Mouse (Mus musculus): Measurements from ENCODE around the gene Gal3st1. TPM values are rescaled to one million over a fixed set of nuclear protein-coding genes. Genes with fewer than 3 reads are reported as not detected.

The Gal3st1 gene
- polyA plus RNA-seq, 1 experiment from 2014 or later: 0.41 TPM

DNA sequence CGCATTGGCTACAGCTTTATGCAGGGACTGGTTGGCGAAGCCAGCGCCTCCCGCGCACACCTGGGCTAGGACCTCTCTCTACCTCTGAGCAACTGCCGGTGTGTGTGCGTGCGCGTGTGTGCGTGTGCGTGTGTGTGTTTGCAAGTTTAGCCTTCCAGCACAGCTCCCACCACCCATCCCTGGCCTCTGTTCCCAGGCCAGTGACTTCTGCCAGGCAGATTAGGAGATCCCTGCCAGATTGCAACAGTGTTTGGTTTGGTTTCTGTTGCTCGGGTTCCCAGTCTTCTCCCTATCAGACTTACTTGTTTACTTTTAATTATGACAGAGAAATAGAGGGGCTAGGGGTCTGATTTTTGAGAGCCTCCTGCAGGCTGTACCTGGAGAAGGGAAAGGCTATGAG, 48.5 kb downstream of the Gal3st1 start:
- DNase-seq (ENCODE audit: low spot score): no peak
- Histone ChIP-seq H3K9me3 (ENCODE audit: control insufficient read depth, low read length) (no peaks in the 10 kb centered on the region), H3K27ac (ENCODE audit: low read depth, low read length) (no peak overlapping the region), H3K27me3 (ENCODE audit: control insufficient read depth, insufficient read depth, low read length) (no peaks in the 10 kb centered on the region), H3K4me3 (ENCODE audit: low read depth, low read length) (no peak overlapping the region), H3K4me1 (replicated peaks; ENCODE audit: control insufficient read depth, insufficient read depth, low read length) (no peaks in the 10 kb centered on the region), H3K9ac (ENCODE audit: low read length) (no peak overlapping the region), H3K4me2 (ENCODE audit: low read depth, low read length, severe bottlenecking) (no peak overlapping the region), H3K36me3 (ENCODE audit: control insufficient read depth, insufficient read depth, low read length) (no peaks in the 10 kb centered on the region)
- WGBS: 41% methylated on average over 12 of the region's 12 CpGs
- ATAC-seq (replicated peaks; ENCODE audit: low FRiP score): no peak

DNA sequence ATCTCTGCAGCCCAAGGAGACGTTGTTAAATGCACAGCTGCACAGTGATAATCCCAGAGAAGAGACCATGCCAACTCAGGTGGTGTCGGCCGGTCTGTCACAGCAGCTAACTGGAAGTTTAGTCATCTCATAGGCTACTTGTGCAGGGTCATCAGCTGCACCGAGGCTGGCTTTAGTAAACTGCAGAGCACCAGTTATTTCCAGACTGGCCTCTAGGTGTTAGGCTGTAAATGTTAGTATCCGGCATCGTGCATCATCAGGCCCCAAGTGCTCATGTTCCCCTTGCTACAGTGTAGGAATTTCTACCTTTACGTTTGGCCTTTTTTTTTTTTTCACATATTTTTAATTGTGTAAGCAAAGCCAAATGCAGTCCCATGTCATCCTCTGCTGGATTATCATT, 50.0 kb downstream of the Gal3st1 start:
- no peak overlapping the region for H3K4me3 ChIP-seq (ENCODE audit: low read depth, low read length)
- H3K4me1 ChIP-seq (replicated peaks; ENCODE audit: control insufficient read depth, insufficient read depth, low read length): no peaks in the 10 kb centered on the region
- ATAC-seq (replicated peaks; ENCODE audit: low FRiP score) (no peak), DNase-seq (ENCODE audit: low spot score) (no peak)
- no peaks in the 10 kb centered on the region for H3K9me3 ChIP-seq (ENCODE audit: control insufficient read depth, low read length)
- 74% methylated on average over 7 of the region's 7 CpGs for WGBS
- no peaks in the 10 kb centered on the region for H3K36me3 ChIP-seq (ENCODE audit: control insufficient read depth, insufficient read depth, low read length)
- no peak overlapping the region for H3K27ac ChIP-seq (ENCODE audit: low read depth, low read length)
- H3K27me3 ChIP-seq (ENCODE audit: control insufficient read depth, insufficient read depth, low read length): no peaks in the 10 kb centered on the region
- no peak overlapping the region for H3K9ac ChIP-seq (ENCODE audit: low read length)
- no peak overlapping the region for H3K4me2 ChIP-seq (ENCODE audit: low read depth, low read length, severe bottlenecking)

DNA sequence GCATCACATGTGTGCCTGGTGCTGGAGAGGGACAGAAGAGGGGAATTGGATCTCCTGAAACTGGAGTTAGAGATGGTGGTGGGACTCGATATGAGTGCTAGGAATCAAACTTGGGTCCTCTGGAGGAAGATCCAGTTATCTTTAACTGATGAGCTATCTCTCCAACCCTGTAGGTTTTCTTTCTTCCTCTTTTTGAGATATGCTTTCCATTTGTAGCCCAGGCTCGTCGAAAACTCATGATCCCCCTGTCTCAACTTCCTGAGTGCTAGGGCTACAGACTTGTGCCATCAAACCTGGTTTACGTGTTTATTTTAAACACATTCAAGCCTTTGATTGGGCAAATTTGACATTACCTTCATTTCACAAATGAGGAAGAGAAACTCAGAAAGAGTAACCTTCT, 50.7 kb downstream of the Gal3st1 start:
- H3K27me3 ChIP-seq (ENCODE audit: control insufficient read depth, insufficient read depth, low read length): no peaks in the 10 kb centered on the region
- ATAC-seq (replicated peaks; ENCODE audit: low FRiP score) (no peak), DNase-seq (ENCODE audit: low spot score) (no peak)
- no peak overlapping the region for H3K9ac ChIP-seq (ENCODE audit: low read length)
- 87% methylated on average over 4 of the region's 4 CpGs for WGBS
- H3K9me3 ChIP-seq (ENCODE audit: control insufficient read depth, low read length): no peaks in the 10 kb centered on the region
- H3K27ac ChIP-seq (ENCODE audit: low read depth, low read length): no peak overlapping the region
- no peaks in the 10 kb centered on the region for H3K36me3 ChIP-seq (ENCODE audit: control insufficient read depth, insufficient read depth, low read length)
- no peak overlapping the region for H3K4me3 ChIP-seq (ENCODE audit: low read depth, low read length)
- H3K4me1 ChIP-seq (replicated peaks; ENCODE audit: control insufficient read depth, insufficient read depth, low read length): no peaks in the 10 kb centered on the region
- no peak overlapping the region for H3K4me2 ChIP-seq (ENCODE audit: low read depth, low read length, severe bottlenecking)

DNA sequence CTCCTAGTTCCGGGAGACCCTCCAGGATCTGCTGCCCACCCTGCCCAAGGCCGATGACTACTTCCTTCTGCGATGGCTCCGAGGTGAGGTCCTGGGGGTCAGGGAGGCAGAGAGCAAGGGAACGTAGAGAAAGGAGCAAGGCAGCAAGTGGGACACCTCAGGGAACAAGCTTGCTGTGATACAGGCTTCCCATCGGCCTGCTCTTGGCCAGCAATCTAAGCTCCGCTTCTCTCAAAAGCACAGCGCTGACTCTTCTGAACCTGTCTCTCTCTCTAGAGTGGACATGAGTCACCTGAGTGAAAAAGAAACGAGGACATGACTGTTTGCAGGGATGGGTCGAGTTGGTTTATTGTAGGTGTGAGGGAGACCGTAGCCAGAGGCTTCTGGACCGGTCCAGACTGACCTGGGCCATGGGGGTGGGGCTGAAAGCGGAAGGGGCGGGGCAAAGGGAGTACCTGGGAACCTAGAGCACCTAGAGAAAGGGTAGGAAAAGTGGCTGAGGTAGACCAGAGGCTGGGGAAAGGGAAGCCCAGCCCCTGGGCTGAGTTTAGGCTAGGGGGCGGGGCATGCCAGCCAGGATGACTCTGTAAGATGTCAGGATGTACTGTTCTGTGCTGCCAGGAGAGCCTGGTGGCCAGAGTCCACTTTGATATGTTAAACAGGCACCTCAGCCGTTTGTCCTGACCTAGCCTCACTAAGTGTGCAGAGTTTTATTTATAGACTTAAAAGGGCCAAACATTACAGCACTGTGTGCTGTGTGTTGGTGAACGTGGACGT, 51.9 kb downstream of the Gal3st1 start:
- ATAC-seq (replicated peaks; ENCODE audit: low FRiP score): no peak
- no peak for DNase-seq (ENCODE audit: low spot score)
- Histone ChIP-seq H3K9ac (ENCODE audit: low read length) (no peak overlapping the region), H3K36me3 (ENCODE audit: control insufficient read depth, insufficient read depth, low read length) (no peaks in the 10 kb centered on the region), H3K4me1 (replicated peaks; ENCODE audit: control insufficient read depth, insufficient read depth, low read length) (no peaks in the 10 kb centered on the region), H3K4me3 (ENCODE audit: low read depth, low read length) (no peak overlapping the region), H3K4me2 (ENCODE audit: low read depth, low read length, severe bottlenecking) (no peak overlapping the region), H3K27ac (ENCODE audit: low read depth, low read length) (no peak overlapping the region), H3K9me3 (ENCODE audit: control insufficient read depth, low read length) (no peaks in the 10 kb centered on the region), H3K27me3 (ENCODE audit: control insufficient read depth, insufficient read depth, low read length) (no peaks in the 10 kb centered on the region)
- 70% methylated on average over 18 of the region's 18 CpGs for WGBS

DNA sequence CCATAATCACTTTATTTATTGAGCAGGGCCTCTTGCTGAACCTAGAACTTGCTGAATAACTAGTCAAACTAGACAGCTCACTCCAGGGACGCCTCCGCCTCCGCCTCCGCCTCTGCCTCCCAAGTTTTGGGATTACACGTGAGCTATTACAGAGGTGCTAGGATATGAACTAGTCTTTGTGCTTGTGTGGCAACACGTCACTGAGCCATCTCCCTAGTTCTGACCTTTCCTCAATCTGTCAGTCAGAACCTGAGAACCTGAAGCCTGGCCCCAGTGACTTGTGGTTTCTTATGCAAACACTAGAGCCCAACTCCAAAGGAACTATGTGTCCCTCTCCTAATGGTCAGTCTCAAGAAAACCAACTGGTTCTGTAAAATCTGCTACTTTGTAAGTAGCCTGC, 52.5 kb downstream of the Gal3st1 start:
- no peaks in the 10 kb centered on the region for H3K36me3 ChIP-seq (ENCODE audit: control insufficient read depth, insufficient read depth, low read length)
- DNase-seq (ENCODE audit: low spot score) (no peak), ATAC-seq (replicated peaks; ENCODE audit: low FRiP score) (no peak)
- H3K4me2 ChIP-seq (ENCODE audit: low read depth, low read length, severe bottlenecking): no peak overlapping the region
- no peak overlapping the region for H3K9ac ChIP-seq (ENCODE audit: low read length)
- no peak overlapping the region for H3K4me3 ChIP-seq (ENCODE audit: low read depth, low read length)
- no peaks in the 10 kb centered on the region for H3K27me3 ChIP-seq (ENCODE audit: control insufficient read depth, insufficient read depth, low read length)
- H3K27ac ChIP-seq (ENCODE audit: low read depth, low read length): no peak overlapping the region
- H3K4me1 ChIP-seq (replicated peaks; ENCODE audit: control insufficient read depth, insufficient read depth, low read length): no peaks in the 10 kb centered on the region
- H3K9me3 ChIP-seq (ENCODE audit: control insufficient read depth, low read length): no peaks in the 10 kb centered on the region
- 94% methylated on average over 6 of the region's 6 CpGs for WGBS

DNA sequence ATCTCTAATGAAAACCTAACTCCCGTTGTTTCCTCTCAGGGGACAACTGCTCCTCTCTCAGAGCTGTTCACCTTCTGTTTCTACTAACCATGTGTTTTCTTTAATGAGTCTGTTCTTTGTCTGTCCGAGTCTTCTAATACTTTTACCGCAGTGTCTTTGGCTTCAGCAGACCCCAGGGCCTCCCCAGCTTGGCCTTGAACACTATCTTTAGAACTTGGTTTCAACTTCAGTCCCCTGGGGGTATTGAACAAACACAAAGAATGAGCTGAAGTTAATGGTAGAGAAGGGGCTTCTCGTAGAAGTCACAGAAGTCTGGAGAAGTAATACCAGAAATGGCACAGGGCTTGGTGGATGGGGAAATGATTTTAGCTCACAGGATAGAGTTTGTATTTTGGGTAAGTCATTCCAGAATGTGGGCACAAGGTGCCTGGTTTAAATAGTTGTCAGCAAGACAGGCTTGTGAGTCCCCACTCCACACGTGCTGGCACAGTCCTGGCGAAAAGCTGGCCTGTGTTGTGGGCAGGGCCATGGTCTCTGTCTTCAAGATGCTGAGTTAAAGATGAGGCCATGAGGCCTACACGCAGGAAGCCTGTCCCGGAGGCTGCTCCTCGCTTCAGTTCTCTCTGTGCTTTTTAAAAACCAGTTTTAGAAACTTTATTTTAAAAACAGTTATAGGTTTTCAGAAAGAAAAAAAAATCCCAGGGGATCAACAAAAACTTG, 53.1 kb downstream of the Gal3st1 start:
- Histone ChIP-seq H3K36me3 (ENCODE audit: control insufficient read depth, insufficient read depth, low read length) (no peaks in the 10 kb centered on the region), H3K27ac (ENCODE audit: low read depth, low read length) (no peak overlapping the region), H3K27me3 (ENCODE audit: control insufficient read depth, insufficient read depth, low read length) (no peaks in the 10 kb centered on the region), H3K9me3 (ENCODE audit: control insufficient read depth, low read length) (no peaks in the 10 kb centered on the region), H3K4me3 (ENCODE audit: low read depth, low read length) (no peak overlapping the region), H3K9ac (ENCODE audit: low read length) (no peak overlapping the region), H3K4me2 (ENCODE audit: low read depth, low read length, severe bottlenecking) (no peak overlapping the region), H3K4me1 (replicated peaks; ENCODE audit: control insufficient read depth, insufficient read depth, low read length) (no peaks in the 10 kb centered on the region)
- WGBS: 73% methylated on average over 9 of the region's 9 CpGs
- no peak for DNase-seq (ENCODE audit: low spot score)
- ATAC-seq (replicated peaks; ENCODE audit: low FRiP score): no peak

DNA sequence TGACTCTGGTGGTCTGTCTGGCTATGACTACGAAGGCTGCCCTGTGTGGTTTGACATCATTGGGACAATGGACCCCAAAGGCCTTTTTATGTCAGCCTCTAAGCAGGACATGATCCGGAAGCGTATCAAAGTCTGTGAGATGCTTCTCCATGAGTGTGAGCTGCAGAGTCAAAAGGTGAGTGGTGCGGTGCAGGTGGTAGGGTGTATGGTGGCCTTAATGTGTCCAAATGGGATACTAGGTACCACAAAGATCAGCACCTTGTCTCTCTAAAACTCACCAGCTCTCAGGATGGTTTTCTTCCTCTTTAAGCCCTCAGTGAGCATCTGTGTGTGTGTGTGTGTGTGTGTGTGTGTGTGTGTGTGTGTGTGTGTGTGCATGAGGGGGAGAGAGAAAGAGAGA, 56.5 kb downstream of the Gal3st1 start:
- Histone ChIP-seq H3K9ac (ENCODE audit: low read length) (no peak overlapping the region), H3K4me1 (replicated peaks; ENCODE audit: control insufficient read depth, insufficient read depth, low read length) (no peaks in the 10 kb centered on the region), H3K27me3 (ENCODE audit: control insufficient read depth, insufficient read depth, low read length) (no peaks in the 10 kb centered on the region), H3K4me3 (ENCODE audit: low read depth, low read length) (no peak overlapping the region), H3K4me2 (ENCODE audit: low read depth, low read length, severe bottlenecking) (no peak overlapping the region), H3K36me3 (ENCODE audit: control insufficient read depth, insufficient read depth, low read length) (no peaks in the 10 kb centered on the region), H3K9me3 (ENCODE audit: control insufficient read depth, low read length) (no peaks in the 10 kb centered on the region), H3K27ac (ENCODE audit: low read depth, low read length) (no peak overlapping the region)
- DNase-seq (ENCODE audit: low spot score) (no peak), ATAC-seq (replicated peaks; ENCODE audit: low FRiP score) (no peak)
- WGBS: 88% methylated on average over 4 of the region's 4 CpGs

DNA sequence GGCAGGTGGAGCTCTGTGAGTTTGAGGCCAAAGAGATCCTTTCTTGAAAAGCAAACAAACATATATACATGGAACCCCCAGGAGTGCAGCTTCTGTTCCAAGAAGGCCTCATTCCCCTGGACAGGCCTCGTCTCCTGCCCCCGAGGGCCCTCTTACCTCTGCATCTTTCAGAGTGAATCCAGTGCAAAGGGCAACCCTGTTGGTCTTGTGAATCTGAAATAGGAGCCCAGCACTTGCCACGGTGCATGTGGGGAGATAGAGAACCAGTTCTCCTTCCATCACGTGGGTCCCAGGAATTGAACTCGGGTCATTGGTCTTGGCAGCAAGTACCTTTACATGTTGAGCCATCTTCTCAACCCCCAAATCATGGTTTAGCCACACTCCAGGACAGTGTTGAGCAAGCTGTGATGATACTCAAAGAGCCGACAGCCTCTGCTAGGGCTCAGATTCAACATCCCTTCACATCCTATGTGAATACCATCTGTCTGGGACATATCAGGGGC, 57.7 kb downstream of the Gal3st1 start:
- Histone ChIP-seq H3K4me1 (replicated peaks; ENCODE audit: control insufficient read depth, insufficient read depth, low read length) (no peaks in the 10 kb centered on the region), H3K27ac (ENCODE audit: low read depth, low read length) (no peak overlapping the region), H3K9me3 (ENCODE audit: control insufficient read depth, low read length) (no peaks in the 10 kb centered on the region), H3K9ac (ENCODE audit: low read length) (no peak overlapping the region), H3K4me2 (ENCODE audit: low read depth, low read length, severe bottlenecking) (no peak overlapping the region), H3K36me3 (ENCODE audit: control insufficient read depth, insufficient read depth, low read length) (no peaks in the 10 kb centered on the region), H3K27me3 (ENCODE audit: control insufficient read depth, insufficient read depth, low read length) (no peaks in the 10 kb centered on the region), H3K4me3 (ENCODE audit: low read depth, low read length) (no peak overlapping the region)
- ATAC-seq (replicated peaks; ENCODE audit: low FRiP score): no peak
- no peak for DNase-seq (ENCODE audit: low spot score)
- WGBS: 86% methylated on average over 6 of the region's 6 CpGs
